Mouse (Mus musculus): ENCODE results near the gene Pnpo.
A peak's percentile ranks its signal among the peaks of the same experiment; 100 is the strongest.

The Pnpo gene

GRCm38 (mm10) chr11:96969746-96970145, 26.0 kb upstream of the Pnpo start:
- DNase-seq (ENCODE audit: low spot score in 2 of 2): no peak

GRCm38 (mm10) chr11:96969280-96969722, 25.5 kb upstream of the Pnpo start:
- DNase-seq (ENCODE audit: low spot score in 2 of 2): no peak

- DNase-seq (ENCODE audit: low spot score in 2 of 2): no peak
Observed at GRCm38 (mm10) chr11:96968476-96968875, 24.7 kb upstream of the Pnpo start.

GRCm38 (mm10) chr11:96967544-96968269, 23.9 kb upstream of the Pnpo start:
- DNase-seq (ENCODE audit: low spot score in 2 of 2): peak in 1 of 2 experiments; percentile 25

GRCm38 (mm10) chr11:96966914-96967543, 23.2 kb upstream of the Pnpo start:
- peak; percentile 46 to 53 for DNase-seq (ENCODE audit: low spot score in 2 of 2)

GRCm38 (mm10) chr11:96966172-96966571, 22.4 kb upstream of the Pnpo start:
- DNase-seq (ENCODE audit: low spot score in 2 of 2): no peak

- peak; percentile 72 to 77 for DNase-seq (ENCODE audit: low spot score in 2 of 2)
Observed at GRCm38 (mm10) chr11:96963580-96963979, 19.8 kb upstream of the Pnpo start.

- DNase-seq (ENCODE audit: low spot score in 2 of 2): no peak
Observed at GRCm38 (mm10) chr11:96957061-96957805, 13.4 kb upstream of the Pnpo start.

GRCm38 (mm10) chr11:96956009-96956724, 12.4 kb upstream of the Pnpo start:
- DNase-seq (ENCODE audit: low spot score in 2 of 2): no peak

GRCm38 (mm10) chr11:96955094-96955493, 11.3 kb upstream of the Pnpo start:
- DNase-seq (ENCODE audit: low spot score in 2 of 2): no peak

GRCm38 (mm10) chr11:96952896-96953295, 9.1 kb upstream of the Pnpo start:
- no peak for DNase-seq (ENCODE audit: low spot score in 2 of 2)

GRCm38 (mm10) chr11:96952426-96952825, 8.6 kb upstream of the Pnpo start:
- no peak for DNase-seq (ENCODE audit: low spot score in 2 of 2)

GRCm38 (mm10) chr11:96950767-96951166, 7.0 kb upstream of the Pnpo start:
- no peak for DNase-seq (ENCODE audit: low spot score in 2 of 2)

- no peak for DNase-seq (ENCODE audit: low spot score in 2 of 2)
Observed at GRCm38 (mm10) chr11:96947849-96948248, 4.1 kb upstream of the Pnpo start.

GRCm38 (mm10) chr11:96946498-96946897, 2.7 kb upstream of the Pnpo start:
- no peak for DNase-seq (ENCODE audit: low spot score in 2 of 2)

GRCm38 (mm10) chr11:96944844-96945580, 1.2 kb upstream of the Pnpo start:
- no peak for DNase-seq (ENCODE audit: low spot score in 2 of 2)

GRCm38 (mm10) chr11:96941989-96942590, 1.7 kb downstream of the Pnpo start:
- DNase-seq (ENCODE audit: low spot score in 2 of 2): no peak

- no peak for DNase-seq (ENCODE audit: low spot score in 2 of 2)
Observed at GRCm38 (mm10) chr11:96940578-96941465, 3.0 kb downstream of the Pnpo start.

- no peak for DNase-seq (ENCODE audit: low spot score in 2 of 2)
Observed at GRCm38 (mm10) chr11:96938426-96938800, 5.4 kb downstream of the Pnpo start.

Data from natural killer cell, adult 2 months (primary cell).